Mouse (Mus musculus): ENCODE data around the gene Qrich2. TPM values are rescaled to one million over a fixed set of nuclear protein-coding genes. Genes with fewer than 3 reads are reported as not detected.

Gene Qrich2
- polyA plus RNA-seq, 1 experiment from 2014 or later = 0.32 TPM

DNA sequence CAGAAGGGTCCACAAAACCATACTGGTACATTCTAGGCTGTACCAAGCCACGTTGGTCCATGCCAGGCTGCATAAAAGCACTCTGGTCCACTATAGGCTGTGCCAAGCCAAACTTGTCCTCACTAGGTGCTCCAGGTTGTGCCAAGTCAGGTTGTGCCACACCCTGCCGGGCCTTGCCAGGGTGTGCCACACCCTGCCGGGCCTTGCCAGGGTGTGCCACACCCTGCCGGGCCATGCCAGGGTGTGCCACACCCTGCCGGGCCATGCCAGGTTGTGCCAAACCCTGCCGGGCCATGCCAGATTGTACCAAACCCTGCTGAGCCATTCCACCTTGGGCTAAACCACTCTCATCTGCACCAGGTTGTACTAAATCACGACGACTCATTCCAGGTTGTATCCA is 9.8 kb downstream of the Qrich2 start:
- no peak overlapping the region for H3K4me3 ChIP-seq (ENCODE audit: low read length)
- WGBS = 86% methylated on average over 8 of the region's 8 CpGs
- peak; percentile 27; the same call in 1 of the 2 replicates for ATAC-seq (ENCODE audit: low FRiP score, low TSS enrichment)
- no peaks in the 10 kb centered on the region for H3K9me3 ChIP-seq (ENCODE audit: low read length)
- no peaks in the 10 kb centered on the region for H3K4me1 ChIP-seq (ENCODE audit: insufficient read depth, low read length)
- no peak overlapping the region for H3K9ac ChIP-seq (replicated peaks; ENCODE audit: low read length)
- H3K27ac ChIP-seq (ENCODE audit: low read length) = no peak overlapping the region
- H3K27me3 ChIP-seq (ENCODE audit: insufficient read depth, low read length) = no peaks in the 10 kb centered on the region
- H3K36me3 ChIP-seq (ENCODE audit: insufficient read depth, low read length) = no peaks in the 10 kb centered on the region
- H3K4me2 ChIP-seq (replicated peaks; ENCODE audit: low read depth, low read length) = no peak overlapping the region

GRCm38 (mm10) chr11:116453889-116454288 is 12.2 kb downstream of the Qrich2 start:
- WGBS = 83% methylated on average over 10 of the region's 10 CpGs
- H3K27me3 ChIP-seq (ENCODE audit: insufficient read depth, low read length) = no peaks in the 10 kb centered on the region
- no peaks in the 10 kb centered on the region for H3K36me3 ChIP-seq (ENCODE audit: insufficient read depth, low read length)
- H3K4me3 ChIP-seq (ENCODE audit: low read length) = no peak overlapping the region
- H3K4me1 ChIP-seq (ENCODE audit: insufficient read depth, low read length) = no peaks in the 10 kb centered on the region
- H3K9ac ChIP-seq (replicated peaks; ENCODE audit: low read length) = no peak overlapping the region
- no peaks in the 10 kb centered on the region; the same call in 1 of the 2 replicates for H3K9me3 ChIP-seq (ENCODE audit: low read length)
- no peak overlapping the region for H3K4me2 ChIP-seq (replicated peaks; ENCODE audit: low read depth, low read length)
- no peak overlapping the region for H3K27ac ChIP-seq (ENCODE audit: low read length)
- ATAC-seq (ENCODE audit: low FRiP score, low TSS enrichment) = no peak

GRCm38 (mm10) chr11:116449341-116449740 is 16.7 kb downstream of the Qrich2 start:
- Histone ChIP-seq H3K9me3 (ENCODE audit: low read length) (no peaks in the 10 kb centered on the region; the same call in 1 of the 2 replicates), H3K4me2 (replicated peaks; ENCODE audit: low read depth, low read length) (no peak overlapping the region), H3K36me3 (ENCODE audit: insufficient read depth, low read length) (no peaks in the 10 kb centered on the region), H3K4me1 (ENCODE audit: insufficient read depth, low read length) (peaks cover 8% of the 10 kb centered on the region), H3K27me3 (ENCODE audit: insufficient read depth, low read length) (0 out of 2 replicates have a peak, but pooled peaks cover 7% of the 10 kb centered on the region), H3K9ac (replicated peaks; ENCODE audit: low read length) (no peak overlapping the region), H3K27ac (ENCODE audit: low read length) (no peak overlapping the region), H3K4me3 (ENCODE audit: low read length) (no peak overlapping the region)
- no peak for ATAC-seq (ENCODE audit: low FRiP score, low TSS enrichment)
- WGBS = 86% methylated on average over 3 of the region's 3 CpGs

DNA sequence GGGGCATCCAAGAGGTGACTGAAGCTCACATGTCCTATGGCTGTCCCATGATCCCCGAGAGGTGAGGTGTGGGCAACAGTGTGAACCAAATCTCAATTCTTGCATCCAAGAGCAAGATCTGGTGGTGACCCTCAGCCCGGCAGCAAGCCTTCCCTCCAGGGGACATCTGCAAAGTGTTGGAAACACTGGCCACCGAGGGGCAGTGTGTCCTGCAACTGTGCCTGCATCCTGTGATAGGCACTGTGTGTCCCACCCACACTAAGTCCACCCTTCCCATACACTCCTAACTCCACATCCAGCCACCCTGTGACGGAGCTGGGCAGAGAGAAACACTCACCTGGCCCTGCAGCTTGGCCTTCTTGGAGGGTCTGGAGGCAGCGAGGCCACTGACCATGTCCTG is 18.2 kb downstream of the Qrich2 start:
- no peak overlapping the region for H3K27ac ChIP-seq (ENCODE audit: low read length)
- H3K9me3 ChIP-seq (ENCODE audit: low read length) = no peaks in the 10 kb centered on the region; the same call in 1 of the 2 replicates
- H3K4me2 ChIP-seq (replicated peaks; ENCODE audit: low read depth, low read length) = no peak overlapping the region
- no peak overlapping the region for H3K4me3 ChIP-seq (ENCODE audit: low read length)
- 74% methylated on average over 5 of the region's 5 CpGs for WGBS
- H3K9ac ChIP-seq (replicated peaks; ENCODE audit: low read length) = no peak overlapping the region
- H3K36me3 ChIP-seq (ENCODE audit: insufficient read depth, low read length) = no peaks in the 10 kb centered on the region
- ATAC-seq (ENCODE audit: low FRiP score, low TSS enrichment) = no peak
- H3K27me3 ChIP-seq (ENCODE audit: insufficient read depth, low read length) = 0 out of 2 replicates have a peak, but pooled peaks cover 7% of the 10 kb centered on the region
- peaks cover 9% of the 10 kb centered on the region for H3K4me1 ChIP-seq (ENCODE audit: insufficient read depth, low read length)

DNA sequence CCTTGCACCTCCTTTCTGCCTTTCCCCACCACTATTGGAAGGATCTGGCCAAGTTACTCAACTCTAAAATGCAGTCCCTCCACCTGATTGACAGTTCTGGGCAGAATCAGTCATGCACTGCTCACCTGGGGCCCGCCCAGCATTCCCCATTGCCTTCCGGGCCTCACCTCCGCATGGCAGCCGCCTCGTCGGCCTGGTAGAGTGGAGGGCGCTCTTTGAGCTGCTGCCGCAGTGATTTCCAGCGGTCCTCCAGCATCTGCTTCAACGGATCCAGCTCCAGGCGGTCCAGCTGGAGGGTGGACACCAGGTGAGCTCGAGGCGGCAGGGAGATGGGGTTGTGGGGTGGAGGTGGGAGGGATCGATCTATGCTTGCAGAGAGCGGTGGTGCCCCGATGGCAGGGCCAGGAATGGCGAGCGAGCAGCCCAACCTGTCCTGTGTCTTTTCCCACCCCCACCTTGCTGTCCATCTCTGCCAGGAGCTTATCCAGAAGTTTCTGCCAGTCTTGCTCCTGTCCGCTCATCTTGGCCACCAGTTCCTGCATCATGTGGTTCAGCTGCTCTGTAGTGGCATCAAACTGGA is 19.6 kb downstream of the Qrich2 start:
- peaks cover 12% of the 10 kb centered on the region for H3K4me1 ChIP-seq (ENCODE audit: insufficient read depth, low read length)
- H3K36me3 ChIP-seq (ENCODE audit: insufficient read depth, low read length) = no peaks in the 10 kb centered on the region
- peak overlapping the region; percentile 33 for H3K4me2 ChIP-seq (replicated peaks; ENCODE audit: low read depth, low read length)
- peak; percentile 29; the same call in 1 of the 2 replicates for ATAC-seq (ENCODE audit: low FRiP score, low TSS enrichment)
- WGBS = 14% methylated on average over 19 of the region's 19 CpGs
- no peak overlapping the region for H3K27ac ChIP-seq (ENCODE audit: low read length)
- no peak overlapping the region for H3K4me3 ChIP-seq (ENCODE audit: low read length)
- H3K27me3 ChIP-seq (ENCODE audit: insufficient read depth, low read length) = 0 out of 2 replicates have a peak, but pooled peaks cover 7% of the 10 kb centered on the region
- H3K9ac ChIP-seq (replicated peaks; ENCODE audit: low read length) = 0 out of 2 replicates have a peak overlapping the region, but pooled peaks have one; percentile 8
- H3K9me3 ChIP-seq (ENCODE audit: low read length) = no peaks in the 10 kb centered on the region; the same call in 1 of the 2 replicates

DNA sequence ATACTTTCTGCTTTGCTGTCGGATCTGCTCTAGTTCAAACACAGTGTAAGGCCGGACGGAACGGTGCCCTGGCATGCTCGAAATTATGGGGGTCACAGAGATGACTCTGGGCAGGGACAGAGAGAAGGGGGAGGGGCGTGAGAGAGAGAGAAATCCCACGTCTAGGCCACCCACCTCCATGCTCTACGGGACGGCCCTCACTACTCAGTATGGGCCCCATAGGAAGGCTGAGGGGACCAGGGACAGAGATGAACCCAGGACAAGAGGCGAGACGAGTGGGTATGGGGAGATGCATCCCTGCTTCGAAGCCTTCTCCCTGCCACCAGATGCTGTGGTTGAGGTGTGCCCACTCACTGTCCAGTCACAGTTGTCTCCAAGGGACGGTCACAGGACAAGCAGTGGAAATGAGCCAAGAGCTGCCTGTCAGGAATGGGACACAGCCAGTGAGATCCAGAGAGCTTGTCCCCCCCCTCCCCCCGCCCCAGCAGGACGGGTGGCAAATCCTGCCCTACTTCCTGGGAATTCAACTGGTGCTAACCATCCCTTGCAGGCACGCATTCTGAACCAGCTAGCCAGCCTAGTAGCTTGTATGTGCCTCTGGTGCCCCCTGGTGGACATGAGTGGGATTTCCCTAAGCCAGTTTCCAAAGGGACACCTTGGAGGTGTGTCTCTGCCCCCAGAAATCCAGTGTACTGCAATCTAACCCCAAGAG is 20.3 kb downstream of the Qrich2 start:
- peaks cover 12% of the 10 kb centered on the region for H3K4me1 ChIP-seq (ENCODE audit: insufficient read depth, low read length)
- H3K4me2 ChIP-seq (replicated peaks; ENCODE audit: low read depth, low read length) = peak overlapping the region; percentile 33
- 0 out of 2 replicates have a peak overlapping the region, but pooled peaks have one; percentile 31 for H3K9ac ChIP-seq (replicated peaks; ENCODE audit: low read length)
- H3K27me3 ChIP-seq (ENCODE audit: insufficient read depth, low read length) = 0 out of 2 replicates have a peak, but pooled peaks cover 7% of the 10 kb centered on the region
- H3K27ac ChIP-seq (ENCODE audit: low read length) = no peak overlapping the region
- H3K9me3 ChIP-seq (ENCODE audit: low read length) = no peaks in the 10 kb centered on the region; the same call in 1 of the 2 replicates
- H3K4me3 ChIP-seq (ENCODE audit: low read length) = no peak overlapping the region
- 24% methylated on average over 16 of the region's 16 CpGs for WGBS
- ATAC-seq (ENCODE audit: low FRiP score, low TSS enrichment) = peak; percentile 62
- H3K36me3 ChIP-seq (ENCODE audit: insufficient read depth, low read length) = no peaks in the 10 kb centered on the region

GRCm38 (mm10) chr11:116443935-116444334 is 22.1 kb downstream of the Qrich2 start:
- Histone ChIP-seq H3K27ac (ENCODE audit: low read length) (no peak overlapping the region), H3K4me3 (ENCODE audit: low read length) (no peak overlapping the region), H3K27me3 (ENCODE audit: insufficient read depth, low read length) (0 out of 2 replicates have a peak, but pooled peaks cover 7% of the 10 kb centered on the region), H3K9ac (replicated peaks; ENCODE audit: low read length) (no peak overlapping the region), H3K4me2 (replicated peaks; ENCODE audit: low read depth, low read length) (no peak overlapping the region), H3K36me3 (ENCODE audit: insufficient read depth, low read length) (peaks cover 5% of the 10 kb centered on the region), H3K4me1 (ENCODE audit: insufficient read depth, low read length) (peaks cover 21% of the 10 kb centered on the region), H3K9me3 (ENCODE audit: low read length) (no peaks in the 10 kb centered on the region)
- no peak for ATAC-seq (ENCODE audit: low FRiP score, low TSS enrichment)
- 86% methylated on average over 6 of the region's 6 CpGs for WGBS

DNA sequence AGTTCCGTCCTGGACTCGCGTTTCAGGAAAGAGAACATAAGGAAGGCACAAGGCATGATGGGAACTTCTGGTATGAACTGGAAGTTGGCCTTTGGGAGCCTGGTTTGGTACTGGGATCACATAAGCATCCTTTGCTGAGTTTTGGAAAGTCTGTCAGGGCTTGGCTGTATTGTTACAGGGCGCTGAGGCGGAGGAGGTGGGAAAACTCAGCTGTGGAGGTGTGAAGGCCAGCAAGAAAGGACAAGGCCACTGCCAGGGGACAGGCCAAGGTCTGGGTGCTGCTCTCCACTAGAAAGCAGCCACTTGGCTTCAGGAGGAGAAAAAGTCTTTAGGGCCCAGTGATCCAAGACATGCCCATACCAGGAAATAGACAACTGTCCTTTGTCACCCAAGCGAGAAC is 22.7 kb downstream of the Qrich2 start:
- WGBS = 70% methylated on average over 6 of the region's 6 CpGs
- H3K4me1 ChIP-seq (ENCODE audit: insufficient read depth, low read length) = peaks cover 21% of the 10 kb centered on the region
- ATAC-seq (ENCODE audit: low FRiP score, low TSS enrichment) = no peak

GRCm38 (mm10) chr11:116442867-116443177 is 23.2 kb downstream of the Qrich2 start:
- 33% methylated on average over 6 of the region's 6 CpGs for WGBS
- peaks cover 21% of the 10 kb centered on the region for H3K4me1 ChIP-seq (ENCODE audit: insufficient read depth, low read length)

More for the DNA sequence above, 22.7 kb downstream of the Qrich2 start:
- H3K27ac ChIP-seq (ENCODE audit: low read length) = no peak overlapping the region
- no peaks in the 10 kb centered on the region for H3K9me3 ChIP-seq (ENCODE audit: low read length)
- no peak overlapping the region for H3K4me2 ChIP-seq (replicated peaks; ENCODE audit: low read depth, low read length)
- H3K36me3 ChIP-seq (ENCODE audit: insufficient read depth, low read length) = peaks cover 6% of the 10 kb centered on the region
- H3K27me3 ChIP-seq (ENCODE audit: insufficient read depth, low read length) = 0 out of 2 replicates have a peak, but pooled peaks cover 7% of the 10 kb centered on the region
- H3K9ac ChIP-seq (replicated peaks; ENCODE audit: low read length) = no peak overlapping the region
- no peak overlapping the region for H3K4me3 ChIP-seq (ENCODE audit: low read length)

More at GRCm38 (mm10) chr11:116442867-116443177, 23.2 kb downstream of the Qrich2 start:
- Histone ChIP-seq H3K9ac (replicated peaks; ENCODE audit: low read length) (no peak overlapping the region; the same call in 1 of the 2 replicates), H3K27me3 (ENCODE audit: insufficient read depth, low read length) (0 out of 2 replicates have a peak, but pooled peaks cover 7% of the 10 kb centered on the region), H3K36me3 (ENCODE audit: insufficient read depth, low read length) (peaks cover 6% of the 10 kb centered on the region), H3K9me3 (ENCODE audit: low read length) (no peaks in the 10 kb centered on the region), H3K4me3 (ENCODE audit: low read length) (no peak overlapping the region), H3K4me2 (replicated peaks; ENCODE audit: low read depth, low read length) (no peak overlapping the region), H3K27ac (ENCODE audit: low read length) (no peak overlapping the region)
- no peak for ATAC-seq (ENCODE audit: low FRiP score, low TSS enrichment)

Data from kidney, embryonic 16.5 days (tissue).